Mouse (Mus musculus) bone marrow, adult 2 months (tissue): Measurements from ENCODE around the gene Erbin.

Experiments
- CTCF ChIP-seq: fragments of 200-500 bp; IDR thresholded peaks from 2 replicates; pipeline ENCODE4 v1.5.1; 2011; ENCODE audit warnings: low read length, control low read depth; ENCODE audit not compliant: control insufficient read depth, insufficient read depth
- POLR2A ChIP-seq: fragments of 200-500 bp; IDR thresholded peaks from 2 replicates; pipeline ENCODE4 v1.6.1; 2011; ENCODE audit warnings: low read depth, mild to moderate bottlenecking, control low read depth, low read length, borderline replicate concordance; ENCODE audit not compliant: control insufficient read depth

DNA sequence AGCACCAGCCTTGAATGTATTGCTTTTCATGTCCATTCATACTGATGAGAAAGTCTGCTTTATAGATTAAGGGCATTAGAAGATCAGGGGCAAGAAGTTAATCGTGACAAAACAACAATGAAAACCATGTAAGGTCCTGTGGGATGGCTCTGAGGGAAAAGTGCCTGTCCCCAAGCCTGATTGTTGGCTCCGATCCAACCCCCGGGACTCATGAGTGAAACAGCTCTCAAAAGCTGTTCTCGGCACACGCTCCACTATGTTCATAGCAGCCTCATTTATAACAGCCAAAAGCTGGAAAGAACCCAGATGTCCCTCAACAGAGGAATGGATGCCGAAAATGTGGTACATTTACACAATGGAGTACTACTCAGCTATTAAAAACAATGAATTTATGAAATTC, 4.3 kb upstream of the Erbin start:
- TF ChIP-seq CTCF (no peak), POLR2A (no peak)
